Mouse (Mus musculus) kidney, postnatal 25 days (tissue): ENCODE data around the gene Fitm2.
"Not testable (repeated sequence)": the region's sequence is repeated elsewhere in the genome, so short reads cannot be mapped to it uniquely, and the experiment has no call there.

Experiments used
- DNase-seq, 2 experiments: peaks; one replicate each; pipeline ENCODE4 v3.0.0; 2021; ENCODE audit warnings: mixed read lengths in 2 of 2

Fitm2 gene

GRCm38 (mm10) chr2:163463251-163463769, 9.1 kb downstream of the Fitm2 start:
- no peak for DNase-seq

DNA sequence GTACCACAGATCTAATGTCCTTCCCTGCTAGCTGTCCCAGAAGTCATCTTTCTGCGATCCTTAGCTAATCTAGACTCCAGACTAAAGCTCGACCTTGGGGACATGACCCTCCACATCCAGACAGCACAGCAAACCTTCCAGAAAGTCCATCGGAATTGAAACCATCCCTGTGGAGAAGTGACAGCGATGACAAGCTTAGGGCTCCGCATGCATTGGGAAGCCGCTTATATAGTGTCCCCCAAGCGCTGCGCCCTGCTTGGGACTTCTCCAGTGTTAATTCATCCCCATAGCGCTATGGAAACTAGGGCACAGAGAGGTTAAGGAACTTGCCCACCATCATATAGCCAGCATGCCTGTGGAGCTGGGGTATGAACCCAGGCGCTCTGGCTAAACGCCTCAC, 9.6 kb downstream of the Fitm2 start:
- DNase-seq = no peak

- DNase-seq = no peak
Observed at GRCm38 (mm10) chr2:163462386-163462785, 10.0 kb downstream of the Fitm2 start.

GRCm38 (mm10) chr2:163461307-163461706, 11.1 kb downstream of the Fitm2 start:
- not testable (repeated sequence) for DNase-seq

DNA sequence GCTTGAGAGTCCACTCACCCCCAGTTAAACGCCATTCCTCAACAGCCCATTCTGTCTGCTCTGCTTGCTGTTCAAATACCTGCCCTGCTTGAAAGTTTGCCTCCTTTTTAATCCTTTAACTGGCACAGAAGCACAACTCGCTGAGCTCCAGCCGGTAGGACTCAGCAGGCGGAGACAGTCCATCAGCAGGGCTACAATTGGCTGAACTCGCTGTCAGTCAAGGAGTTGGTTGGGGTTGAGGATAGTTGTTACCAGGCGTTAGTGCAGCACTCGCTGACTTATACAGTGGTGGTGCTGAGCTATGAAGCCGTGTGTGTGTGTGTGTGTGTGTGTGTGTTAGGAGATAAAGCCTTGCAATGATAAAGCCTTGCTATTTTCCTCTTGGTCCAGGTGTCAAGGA, 11.8 kb downstream of the Fitm2 start:
- no peak for DNase-seq

GRCm38 (mm10) chr2:163459380-163459779, 13.0 kb downstream of the Fitm2 start:
- peak in 1 of 2 experiments; percentile 12 for DNase-seq

DNA sequence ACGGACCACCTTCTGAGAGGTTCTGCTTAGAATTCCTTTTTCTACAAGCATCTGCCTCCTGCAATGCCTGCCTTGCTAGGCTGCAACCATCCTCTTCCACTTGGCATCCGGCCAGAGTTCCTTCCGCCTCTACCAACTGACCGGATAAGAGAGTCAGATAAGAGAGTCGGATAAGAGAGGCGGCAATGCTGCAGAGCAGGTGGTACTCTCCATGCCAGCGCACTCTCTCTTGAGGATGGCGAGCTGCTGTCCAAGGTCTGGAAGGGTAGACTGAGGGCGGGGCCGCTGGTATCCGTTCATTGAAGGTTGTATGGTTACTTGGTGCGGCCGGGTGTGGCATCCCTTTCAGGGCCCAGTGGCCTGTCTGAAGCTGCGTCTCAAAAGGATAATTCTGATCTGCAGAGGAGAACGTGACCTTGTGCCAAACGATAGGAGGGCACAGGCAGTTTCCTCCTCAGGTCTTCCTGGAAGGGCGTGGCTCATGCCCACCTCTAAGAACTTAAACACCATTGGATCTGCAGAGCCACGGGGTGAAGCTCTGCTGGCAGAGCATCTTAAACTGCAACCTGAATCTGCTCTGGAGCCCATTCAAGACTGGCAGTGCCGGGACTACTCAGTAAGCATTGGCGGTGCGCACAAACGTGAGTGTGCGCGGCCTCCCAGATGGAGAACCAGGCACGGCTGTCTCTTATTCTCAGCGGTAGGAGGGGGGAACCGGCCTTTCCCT, 13.7 kb downstream of the Fitm2 start:
- peak in 1 of 2 experiments; percentile 21 for DNase-seq

- no peak for DNase-seq
Observed at GRCm38 (mm10) chr2:163453378-163453777, 19.1 kb downstream of the Fitm2 start.

DNA sequence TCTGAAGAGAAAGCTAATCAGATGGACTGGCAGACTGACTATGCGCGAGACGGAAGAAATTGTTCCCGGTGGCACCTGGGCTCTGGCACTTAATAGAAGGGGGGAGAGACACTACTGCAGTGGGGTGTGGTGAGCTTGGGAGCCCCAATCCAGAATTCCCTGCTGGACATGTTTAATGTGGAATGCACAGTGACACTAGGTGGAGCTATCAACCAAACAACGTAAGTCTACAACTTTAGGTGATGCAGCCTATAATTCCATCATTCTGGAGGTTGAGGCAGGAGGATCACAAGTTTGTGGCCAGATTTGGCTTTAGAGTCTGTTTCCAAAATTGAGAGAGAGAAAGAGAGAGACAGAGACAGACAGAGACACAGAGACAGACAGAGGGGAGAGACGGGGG, 19.7 kb downstream of the Fitm2 start:
- DNase-seq = no peak

- no peak for DNase-seq
Observed at GRCm38 (mm10) chr2:163450668-163451295, 21.6 kb downstream of the Fitm2 start.

- DNase-seq = no peak
Observed at GRCm38 (mm10) chr2:163449276-163449675, 23.2 kb downstream of the Fitm2 start.

DNA sequence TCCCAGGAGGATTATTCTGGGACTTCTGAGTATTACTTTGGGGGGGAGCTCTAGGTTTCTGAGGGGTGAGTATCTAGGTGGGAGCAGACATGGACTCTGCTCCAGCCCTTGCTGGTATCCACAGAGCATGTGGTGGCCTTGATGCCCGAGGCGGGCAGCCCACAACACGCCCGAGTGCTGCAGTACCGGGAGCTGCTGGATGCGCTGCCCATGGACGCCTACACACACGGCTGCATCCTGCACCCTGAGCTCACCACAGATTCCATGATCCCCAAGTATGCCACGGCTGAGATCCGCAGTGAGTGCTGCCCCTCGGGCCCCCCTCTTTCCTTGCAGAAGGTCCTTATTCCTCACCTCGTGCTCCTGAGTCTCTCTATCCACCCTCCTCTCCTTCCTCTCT, 25.1 kb downstream of the Fitm2 start:
- DNase-seq = no peak

- DNase-seq = no peak
Observed at GRCm38 (mm10) chr2:163444017-163444416, 28.4 kb downstream of the Fitm2 start.

GRCm38 (mm10) chr2:163443543-163443942, 28.9 kb downstream of the Fitm2 start:
- no peak for DNase-seq

- no peak for DNase-seq
Observed at GRCm38 (mm10) chr2:163439488-163439887, 32.9 kb downstream of the Fitm2 start.

DNA sequence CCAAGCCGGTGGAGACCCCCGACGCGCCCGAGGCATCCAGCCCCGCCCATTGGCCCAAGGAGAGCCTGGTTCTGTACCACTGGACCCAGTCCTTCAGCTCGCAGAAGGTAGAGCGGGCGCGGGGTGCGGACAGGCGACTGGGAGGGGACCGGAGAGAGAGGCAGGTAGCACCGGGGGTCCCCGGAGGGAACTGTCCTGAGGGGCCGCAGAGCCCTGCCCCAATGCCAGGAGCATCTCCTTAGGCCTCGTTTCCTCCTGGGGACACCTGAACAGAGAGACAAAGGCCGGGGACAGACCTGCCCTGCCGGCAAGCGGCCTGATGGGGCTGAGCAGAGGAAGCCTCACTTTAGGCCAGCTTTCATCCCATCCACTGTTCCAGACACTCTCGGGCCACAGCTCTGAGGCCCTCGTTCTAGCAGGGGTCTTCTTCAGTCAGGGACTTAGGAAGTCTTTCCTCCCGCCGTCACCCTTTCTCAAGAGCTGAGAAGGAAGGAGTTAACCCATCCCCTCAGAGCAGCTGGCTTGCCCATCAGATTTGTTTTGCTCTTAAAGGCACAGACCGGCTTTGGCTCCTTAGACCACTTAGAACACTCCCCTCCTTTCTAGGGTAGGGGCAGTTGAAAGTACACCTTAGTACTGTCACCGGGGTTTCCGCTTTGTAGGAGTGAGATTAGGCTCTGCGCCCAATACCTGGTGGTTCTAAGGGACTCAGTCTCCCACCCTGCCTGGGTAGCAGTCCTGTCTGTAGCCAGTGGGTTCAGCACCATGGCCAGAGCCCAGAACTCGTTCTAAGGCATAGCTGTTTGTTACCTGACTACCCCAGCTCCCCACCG, 33.6 kb downstream of the Fitm2 start:
- DNase-seq = peak; percentile 50 to 59

- DNase-seq = no peak
Observed at GRCm38 (mm10) chr2:163438246-163438618, 34.2 kb downstream of the Fitm2 start, which contains the start of gene Gdap1l1. Gdap1l1 (plus strand) TSS chr2:163438476.

DNA sequence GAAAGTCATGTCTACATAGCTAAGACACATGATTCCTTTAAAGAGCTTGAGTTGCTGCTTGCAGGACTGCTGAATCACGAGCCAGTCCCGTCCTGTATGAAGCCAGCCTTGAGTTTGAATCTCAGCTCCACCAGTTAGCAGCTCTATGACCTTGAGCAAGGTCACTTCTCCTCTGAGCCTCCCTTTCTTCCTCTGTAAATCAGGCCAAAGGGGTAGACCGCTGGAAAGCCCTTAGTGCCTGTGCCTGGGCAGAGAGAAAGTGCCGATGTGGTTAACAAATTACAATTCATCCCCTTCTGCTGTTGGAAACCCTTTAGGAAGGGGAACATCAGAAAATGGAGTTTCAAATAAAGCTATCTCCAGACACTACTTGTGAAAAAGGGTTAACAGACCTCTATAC, 34.6 kb downstream of the Fitm2 start:
- no peak for DNase-seq

GRCm38 (mm10) chr2:163433971-163434370, 38.5 kb downstream of the Fitm2 start:
- DNase-seq = no peak

GRCm38 (mm10) chr2:163431289-163431688, 41.1 kb downstream of the Fitm2 start:
- no peak for DNase-seq

DNA sequence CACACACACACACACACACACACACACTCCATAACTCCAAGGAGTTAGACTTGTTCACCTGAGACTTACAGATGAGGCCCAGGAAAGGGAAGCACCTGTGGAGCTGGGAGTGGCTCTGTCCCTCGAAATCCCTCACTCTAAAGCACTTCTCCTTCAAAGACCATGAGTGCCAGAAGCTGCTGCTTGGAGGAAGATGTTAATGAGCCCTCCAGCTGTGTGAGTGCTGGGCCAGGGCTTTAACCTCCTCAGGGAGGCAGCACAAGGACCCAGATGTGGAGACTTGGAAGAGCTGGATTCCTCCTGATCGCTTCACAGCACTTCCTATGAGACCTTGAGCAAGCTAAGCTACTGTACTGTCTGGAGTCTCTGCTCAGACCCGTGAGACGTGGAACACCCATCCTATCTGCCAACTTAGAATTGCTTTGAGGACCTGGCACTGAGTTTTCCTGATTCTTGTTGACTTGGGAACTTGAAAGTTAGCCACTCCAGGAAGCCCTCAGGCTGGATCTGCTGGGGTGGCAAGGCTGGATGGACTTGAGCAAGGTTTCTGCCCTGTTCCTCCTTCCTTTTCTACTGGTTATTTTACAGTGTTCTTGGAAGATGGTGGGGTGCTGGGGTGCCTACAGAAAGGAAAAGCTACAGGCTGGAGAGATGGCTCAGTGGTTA, 44.0 kb downstream of the Fitm2 start:
- DNase-seq = no peak

DNA sequence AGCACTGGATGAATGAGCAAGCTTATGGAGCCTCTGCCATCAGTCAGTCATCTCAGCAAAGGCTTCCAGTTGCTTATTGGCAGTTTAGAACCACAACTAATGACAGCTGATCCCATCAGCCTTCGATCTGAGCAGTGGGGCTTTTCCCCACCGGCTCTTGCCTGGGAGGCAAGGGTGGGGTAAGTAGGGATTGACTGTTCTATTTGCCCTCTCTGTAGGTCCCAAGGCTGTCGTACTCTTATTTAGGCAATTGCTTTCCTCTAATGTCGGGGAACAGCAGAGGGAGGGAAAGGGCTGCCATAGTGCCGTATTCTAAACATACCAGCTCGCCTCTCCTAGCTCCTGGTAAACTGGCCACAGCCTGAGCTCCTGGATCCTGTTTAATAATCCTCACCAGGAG, 47.8 kb downstream of the Fitm2 start, which contains the start of gene Oser1:
Oser1 (minus strand) TSS at position 101 of the 400 bp plus-strand sequence.
- DNase-seq = no peak
